Mouse (Mus musculus) R1 (cell line): ENCODE measurements around the gene Pkd1l2.

Experiments
- DNase-seq: peaks from one replicate; pipeline ENCODE4 v3.0.0-alpha.2; 2018; ENCODE audit warnings: low read depth, low spot score

Pkd1l2 gene

GRCm38 (mm10) chr8:116975606-116976005 lies 106.6 kb downstream of the Pkd1l2 start:
- DNase-seq, result peak; percentile 66

DNA sequence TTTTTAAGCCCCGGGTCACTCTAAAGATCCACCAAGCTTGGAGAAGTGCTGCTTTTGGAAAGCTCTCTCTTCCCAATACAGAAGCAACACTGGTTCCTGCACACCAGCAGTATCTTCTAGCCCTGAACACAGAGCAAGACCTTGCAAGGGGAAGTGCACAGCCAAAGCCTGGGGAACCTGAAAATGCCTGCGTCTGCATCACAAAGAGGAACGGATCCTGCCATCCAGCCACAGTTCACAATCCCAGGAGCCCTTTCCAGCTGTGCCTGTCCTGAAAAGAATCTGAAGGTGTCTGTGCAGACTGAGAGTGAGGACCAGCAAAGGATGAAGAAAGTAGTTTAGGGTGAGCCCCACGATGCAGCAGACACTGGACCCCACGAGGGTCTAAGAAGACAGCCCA lies 107.2 kb downstream of the Pkd1l2 start:
- DNase-seq, result peak; percentile 84

DNA sequence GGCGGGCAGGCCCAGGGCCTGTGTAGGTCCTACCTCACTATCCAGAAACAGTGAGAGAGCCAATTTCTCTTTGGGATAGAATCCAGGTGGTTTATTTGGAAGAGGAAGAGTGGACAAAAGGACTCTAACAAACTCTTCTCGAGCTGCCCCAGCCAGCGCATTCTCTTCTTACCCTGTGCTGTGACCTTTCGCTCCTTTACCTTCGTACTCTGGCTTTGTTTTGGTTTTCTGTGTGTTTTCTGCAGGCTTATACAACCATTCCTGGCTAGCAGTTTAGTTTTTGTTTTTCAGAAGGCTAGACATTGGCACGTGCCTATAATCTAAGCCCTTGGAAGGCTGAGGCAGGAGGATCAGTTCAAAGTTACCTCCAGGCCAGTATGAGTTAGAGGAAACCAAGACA lies 112.7 kb downstream of the Pkd1l2 start:
- DNase-seq, result no peak

DNA sequence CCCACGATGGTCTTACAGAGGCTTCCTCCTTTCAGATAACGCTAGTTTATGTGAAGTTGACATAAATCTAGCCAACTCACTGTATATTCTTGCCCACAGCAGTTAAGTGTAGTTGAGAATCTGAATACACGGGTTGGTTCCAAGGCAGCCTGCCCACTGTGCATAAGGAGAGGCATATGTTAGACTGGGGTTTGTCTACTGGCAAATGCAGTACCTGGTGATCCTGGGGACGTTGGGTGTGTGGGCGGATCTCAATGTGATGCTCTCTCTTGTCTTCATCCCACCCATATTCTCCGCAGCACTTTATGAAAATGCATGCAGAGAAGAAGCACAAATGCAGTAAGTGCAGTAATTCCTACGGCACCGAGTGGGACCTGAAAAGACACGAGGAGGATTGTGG lies 127.8 kb downstream of the Pkd1l2 start:
- no peak for DNase-seq

- no peak for DNase-seq
Observed at GRCm38 (mm10) chr8:116952428-116952827, 129.8 kb downstream of the Pkd1l2 start.

GRCm38 (mm10) chr8:116951778-116952177 lies 130.5 kb downstream of the Pkd1l2 start:
- no peak for DNase-seq

- peak; percentile 67 for DNase-seq
Observed at GRCm38 (mm10) chr8:116951369-116951768, 130.9 kb downstream of the Pkd1l2 start.

DNA sequence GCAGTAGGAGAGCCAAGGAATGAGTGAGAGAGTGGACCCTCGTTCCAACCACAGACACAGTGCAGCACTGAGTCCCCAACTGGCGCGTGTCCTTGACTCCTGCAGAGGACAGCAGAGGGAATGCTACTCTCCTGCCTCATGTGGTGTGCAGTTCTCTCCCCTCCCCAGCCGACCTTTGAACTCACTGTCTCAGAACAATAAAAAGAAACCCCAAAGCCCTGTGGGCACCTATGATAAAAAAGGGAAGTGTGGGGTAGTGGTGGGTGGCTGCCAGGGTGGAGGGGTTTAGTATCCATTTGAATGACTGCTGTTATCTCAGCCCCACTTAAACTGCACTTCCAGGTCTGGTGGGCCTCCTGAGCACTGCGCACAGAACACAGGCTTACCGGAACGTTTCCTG lies 134.7 kb downstream of the Pkd1l2 start:
- peak; percentile 40 for DNase-seq

DNA sequence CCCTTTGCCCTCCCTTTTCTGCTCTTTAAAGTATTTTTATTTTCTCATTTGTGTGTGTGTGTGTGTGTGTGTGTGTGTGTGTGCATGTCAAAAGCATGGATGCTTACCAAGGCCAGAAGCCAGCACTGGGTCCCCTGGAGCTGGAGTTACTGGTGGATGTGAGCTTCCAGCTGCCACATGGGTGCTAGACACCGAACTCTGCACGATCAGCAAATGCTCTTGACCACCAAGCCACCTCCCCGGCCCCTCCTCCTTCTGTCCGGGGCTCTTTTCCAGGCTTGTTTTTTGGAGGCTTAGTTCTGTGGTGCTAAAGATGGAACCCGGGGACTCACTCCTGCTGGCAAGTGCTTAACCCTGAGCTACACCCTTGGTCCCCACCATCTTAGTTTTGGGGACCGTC lies 135.4 kb downstream of the Pkd1l2 start:
- DNase-seq, result peak; percentile 44

DNA sequence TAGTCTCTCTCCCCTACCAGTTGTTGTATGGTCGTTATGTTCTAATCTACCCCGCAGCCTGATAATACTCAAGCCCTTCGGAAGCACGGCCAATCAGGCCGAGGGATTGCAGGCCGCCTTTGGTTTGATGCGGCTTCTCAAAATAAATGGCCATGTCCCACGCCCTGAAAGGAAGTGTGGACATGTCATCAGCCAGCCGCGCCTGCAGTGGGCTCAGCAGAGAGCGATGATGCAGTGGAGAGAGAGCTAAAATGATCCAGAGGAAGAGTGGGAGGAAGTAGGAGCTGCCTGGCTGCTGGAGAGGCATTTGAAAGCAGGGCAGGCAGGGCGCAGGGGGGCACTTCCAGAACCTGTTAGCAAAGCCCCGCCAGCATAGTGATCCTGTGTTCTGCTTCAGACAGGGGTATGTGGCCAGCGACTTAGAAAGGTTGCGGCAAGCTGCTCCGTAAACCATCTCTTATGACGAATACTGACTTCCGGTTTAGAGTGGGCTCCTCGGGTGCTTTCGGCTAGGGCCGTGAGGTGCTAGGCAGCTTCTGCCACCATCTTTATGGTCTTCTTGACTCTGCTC lies 135.9 kb downstream of the Pkd1l2 start:
- no peak for DNase-seq
